Mouse (Mus musculus): ENCODE results near the gene Ppm1a. TPM values are rescaled to one million over a fixed set of nuclear protein-coding genes. Genes with fewer than 3 reads are reported as not detected.

The Ppm1a gene
- total and polyA plus RNA-seq, 2 experiments from 2014 or later = 49.0 to 119 TPM

GRCm38 (mm10) chr12:72828846-72829556 is 71.7 kb downstream of the Ppm1a start:
- Histone ChIP-seq H3K9me3 (replicated peaks; ENCODE audit: control insufficient read depth, low read length) (no peaks in the 10 kb centered on the region), H3K4me2 (ENCODE audit: low read depth, low read length) (no peak overlapping the region), H3K4me1 (ENCODE audit: control insufficient read depth, insufficient read depth) (no peaks in the 10 kb centered on the region), H3K27me3 (ENCODE audit: control insufficient read depth, insufficient read depth, low read length) (peaks cover 12% of the 10 kb centered on the region; the same call in 1 of the 2 replicates), H3K9ac (replicated peaks; ENCODE audit: low read depth, low read length) (no peak overlapping the region), H3K4me3 (ENCODE audit: low read depth, low read length) (no peak overlapping the region), H3K36me3 (replicated peaks; ENCODE audit: control insufficient read depth, insufficient read depth, low read length) (no peaks in the 10 kb centered on the region), H3K27ac (ENCODE audit: low read depth) (no peak overlapping the region)
- no peak for TF ChIP-seq CTCF (IDR thresholded peaks at IDR 0.05; ENCODE audit: low read depth)
- no peak for TF ChIP-seq EP300 (IDR thresholded peaks at IDR 0.05; ENCODE audit: low read depth)
- no peak for ATAC-seq (ENCODE audit: insufficient read depth, low read depth)
- WGBS = 61% methylated on average over 9 of the region's 9 CpGs
- no peak for DNase-seq (ENCODE audit: low spot score)

- H3K9me3 ChIP-seq (replicated peaks; ENCODE audit: control insufficient read depth, low read length) = no peaks in the 10 kb centered on the region
- H3K27me3 ChIP-seq (ENCODE audit: control insufficient read depth, insufficient read depth, low read length) = peaks cover 12% of the 10 kb centered on the region; the same call in 1 of the 2 replicates
- no peak overlapping the region for H3K27ac ChIP-seq (ENCODE audit: low read depth)
- no peak for ATAC-seq (ENCODE audit: insufficient read depth, low read depth)
- no peak overlapping the region for H3K4me3 ChIP-seq (ENCODE audit: low read depth, low read length)
- no peak overlapping the region for H3K9ac ChIP-seq (replicated peaks; ENCODE audit: low read depth, low read length)
- no peaks in the 10 kb centered on the region for H3K4me1 ChIP-seq (ENCODE audit: control insufficient read depth, insufficient read depth)
- no peak overlapping the region for H3K4me2 ChIP-seq (ENCODE audit: low read depth, low read length)
- H3K36me3 ChIP-seq (replicated peaks; ENCODE audit: control insufficient read depth, insufficient read depth, low read length) = no peaks in the 10 kb centered on the region
- 70% methylated on average over 20 of the region's 20 CpGs for WGBS
- TF ChIP-seq CTCF (IDR thresholded peaks at IDR 0.05; ENCODE audit: low read depth) (no peak), EP300 (IDR thresholded peaks at IDR 0.05; ENCODE audit: low read depth) (no peak)
- DNase-seq (ENCODE audit: low spot score) = no peak
These were observed 72.5 kb downstream of the Ppm1a start for GRCm38 (mm10) chr12:72829777-72830176.

- DNase-seq (ENCODE audit: low spot score) (no peak), ATAC-seq (ENCODE audit: insufficient read depth, low read depth) (no peak)
- no peak overlapping the region for H3K9ac ChIP-seq (replicated peaks; ENCODE audit: low read depth, low read length)
- TF ChIP-seq EP300 (IDR thresholded peaks at IDR 0.05; ENCODE audit: low read depth) (no peak), CTCF (IDR thresholded peaks at IDR 0.05; ENCODE audit: low read depth) (no peak)
- H3K4me1 ChIP-seq (ENCODE audit: control insufficient read depth, insufficient read depth) = no peaks in the 10 kb centered on the region
- no peak overlapping the region for H3K27ac ChIP-seq (ENCODE audit: low read depth)
- WGBS = 75% methylated on average over 8 of the region's 8 CpGs
- no peak overlapping the region for H3K4me2 ChIP-seq (ENCODE audit: low read depth, low read length)
- no peak overlapping the region for H3K4me3 ChIP-seq (ENCODE audit: low read depth, low read length)
- H3K9me3 ChIP-seq (replicated peaks; ENCODE audit: control insufficient read depth, low read length) = no peaks in the 10 kb centered on the region
- H3K27me3 ChIP-seq (ENCODE audit: control insufficient read depth, insufficient read depth, low read length) = peaks cover 12% of the 10 kb centered on the region; the same call in 1 of the 2 replicates
- H3K36me3 ChIP-seq (replicated peaks; ENCODE audit: control insufficient read depth, insufficient read depth, low read length) = no peaks in the 10 kb centered on the region
These were observed 73.1 kb downstream of the Ppm1a start for GRCm38 (mm10) chr12:72830317-72830716.

- Histone ChIP-seq H3K4me1 (ENCODE audit: control insufficient read depth, insufficient read depth) (no peaks in the 10 kb centered on the region), H3K9me3 (replicated peaks; ENCODE audit: control insufficient read depth, low read length) (no peaks in the 10 kb centered on the region), H3K27me3 (ENCODE audit: control insufficient read depth, insufficient read depth, low read length) (peaks cover 12% of the 10 kb centered on the region; the same call in 1 of the 2 replicates), H3K4me3 (ENCODE audit: low read depth, low read length) (peak overlapping the region; percentile 37), H3K27ac (ENCODE audit: low read depth) (no peak overlapping the region), H3K4me2 (ENCODE audit: low read depth, low read length) (peak overlapping the region; percentile 60), H3K36me3 (replicated peaks; ENCODE audit: control insufficient read depth, insufficient read depth, low read length) (no peaks in the 10 kb centered on the region), H3K9ac (replicated peaks; ENCODE audit: low read depth, low read length) (peak overlapping the region; percentile 44)
- ATAC-seq (ENCODE audit: insufficient read depth, low read depth) (peak; percentile 72), DNase-seq (ENCODE audit: low spot score) (no peak)
- WGBS = 6% methylated on average over 42 of the region's 42 CpGs
- no peak for TF ChIP-seq EP300 (IDR thresholded peaks at IDR 0.05; ENCODE audit: low read depth)
- TF ChIP-seq CTCF (IDR thresholded peaks at IDR 0.05; ENCODE audit: low read depth) = no peak
These were observed 74.6 kb downstream of the Ppm1a start for GRCm38 (mm10) chr12:72831711-72832432.

- Histone ChIP-seq H3K9ac (replicated peaks; ENCODE audit: low read depth, low read length) (no peak overlapping the region), H3K4me1 (ENCODE audit: control insufficient read depth, insufficient read depth) (no peaks in the 10 kb centered on the region), H3K36me3 (replicated peaks; ENCODE audit: control insufficient read depth, insufficient read depth, low read length) (no peaks in the 10 kb centered on the region), H3K27ac (ENCODE audit: low read depth) (no peak overlapping the region), H3K9me3 (replicated peaks; ENCODE audit: control insufficient read depth, low read length) (no peaks in the 10 kb centered on the region), H3K4me3 (ENCODE audit: low read depth, low read length) (no peak overlapping the region), H3K27me3 (ENCODE audit: control insufficient read depth, insufficient read depth, low read length) (peaks cover 8% of the 10 kb centered on the region; the same call in 1 of the 2 replicates), H3K4me2 (ENCODE audit: low read depth, low read length) (no peak overlapping the region)
- 73% methylated on average over 14 of the region's 14 CpGs for WGBS
- no peak for DNase-seq (ENCODE audit: low spot score)
- no peak; the same call in 1 of the 2 replicates for ATAC-seq (ENCODE audit: insufficient read depth, low read depth)
- TF ChIP-seq EP300 (IDR thresholded peaks at IDR 0.05; ENCODE audit: low read depth) (no peak), CTCF (IDR thresholded peaks at IDR 0.05; ENCODE audit: low read depth) (peak; percentile 8; the same call in 1 of the 2 replicates)
These were observed 77.7 kb downstream of the Ppm1a start for GRCm38 (mm10) chr12:72834773-72835517.

All from heart, postnatal 0 days (tissue).